Mouse (Mus musculus) testis, adult 2 months (tissue): Measurements from ENCODE around the gene Atg4a-ps. TPM values are rescaled to one million over a fixed set of nuclear protein-coding genes. Genes with fewer than 3 reads are reported as not detected.

Experiments
- H3K27ac ChIP-seq: fragments of 200-500 bp; 2 replicates; pipeline ENCODE4 v1.5.1; 2012; ENCODE audit warnings: low read depth, low read length; ENCODE audit not compliant: control insufficient read depth, insufficient read depth
- H3K27me3 ChIP-seq: fragments of 200-500 bp; 2 replicates; pipeline ENCODE4 v1.6.1; 2012; ENCODE audit warnings: mild to moderate bottlenecking, low read length, moderate library complexity; ENCODE audit not compliant: control insufficient read depth, insufficient read depth
- H3K36me3 ChIP-seq: fragments of 200-500 bp; 2 replicates; pipeline ENCODE4 v1.6.1; 2012; ENCODE audit warnings: mild to moderate bottlenecking, low read length; ENCODE audit not compliant: control insufficient read depth, insufficient read depth
- H3K4me1 ChIP-seq: fragments of 200-500 bp; 2 replicates; pipeline ENCODE4 v1.6.1; 2012; ENCODE audit warnings: low read length; ENCODE audit not compliant: control insufficient read depth, insufficient read depth
- H3K4me3 ChIP-seq: fragments of 200-500 bp; 2 replicates; pipeline ENCODE4 v1.5.1; 2012; ENCODE audit warnings: low read depth, mild to moderate bottlenecking, low read length, moderate library complexity, mixed read lengths; ENCODE audit not compliant: control insufficient read depth
- CTCF ChIP-seq: fragments of 200-500 bp; IDR thresholded peaks from 2 replicates; pipeline ENCODE4 v1.5.1; 2012; ENCODE audit warnings: low read depth, mild to moderate bottlenecking, inconsistent platforms, low read length, moderate library complexity; ENCODE audit not compliant: control insufficient read depth, insufficient read depth, insufficient replicate concordance
- POLR2A ChIP-seq: fragments of 200-500 bp; IDR thresholded peaks from 2 replicates; pipeline ENCODE4 v1.6.1; 2012; ENCODE audit warnings: low read depth, mild to moderate bottlenecking, inconsistent platforms, low read length, moderate library complexity; ENCODE audit not compliant: control insufficient read depth
- polyA plus RNA-seq: library from polyadenylated mRNA; depleted of rRNA; stranded (reverse); fragments of >200 nt; gene quantifications from 2 replicates; pipeline ENCODE4 v1.2.3, GENCODE M21; 2012; rRNA removed

The Atg4a-ps gene
- polyA plus RNA-seq, 1 experiment = not detected

DNA sequence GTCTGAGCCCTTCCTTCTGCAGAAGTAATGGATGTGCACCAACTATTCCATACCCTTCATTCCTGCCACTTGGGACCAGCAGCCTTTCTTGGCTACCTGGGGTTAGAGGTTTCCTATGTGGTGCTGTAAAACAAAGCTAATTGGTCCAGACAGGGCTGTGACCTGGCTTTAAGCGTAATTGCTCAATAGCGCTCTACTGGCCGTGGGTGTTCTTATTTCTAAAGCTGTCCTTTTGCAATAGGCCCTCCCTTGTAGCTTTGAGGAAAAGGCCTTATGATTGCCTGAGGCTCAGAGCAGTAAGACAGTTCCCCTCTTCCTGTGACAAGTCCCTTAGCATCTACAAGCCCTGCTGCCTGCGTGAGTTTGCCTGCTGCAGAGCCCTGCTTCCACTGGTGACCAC, 48.3 kb downstream of the Atg4a-ps start:
- Histone ChIP-seq H3K27ac (no peak overlapping the region), H3K4me1 (no peaks in the 10 kb centered on the region), H3K27me3 (no peaks in the 10 kb centered on the region), H3K36me3 (no peaks in the 10 kb centered on the region), H3K4me3 (no peak overlapping the region)
- TF ChIP-seq POLR2A = no peak
- no peak for TF ChIP-seq CTCF

DNA sequence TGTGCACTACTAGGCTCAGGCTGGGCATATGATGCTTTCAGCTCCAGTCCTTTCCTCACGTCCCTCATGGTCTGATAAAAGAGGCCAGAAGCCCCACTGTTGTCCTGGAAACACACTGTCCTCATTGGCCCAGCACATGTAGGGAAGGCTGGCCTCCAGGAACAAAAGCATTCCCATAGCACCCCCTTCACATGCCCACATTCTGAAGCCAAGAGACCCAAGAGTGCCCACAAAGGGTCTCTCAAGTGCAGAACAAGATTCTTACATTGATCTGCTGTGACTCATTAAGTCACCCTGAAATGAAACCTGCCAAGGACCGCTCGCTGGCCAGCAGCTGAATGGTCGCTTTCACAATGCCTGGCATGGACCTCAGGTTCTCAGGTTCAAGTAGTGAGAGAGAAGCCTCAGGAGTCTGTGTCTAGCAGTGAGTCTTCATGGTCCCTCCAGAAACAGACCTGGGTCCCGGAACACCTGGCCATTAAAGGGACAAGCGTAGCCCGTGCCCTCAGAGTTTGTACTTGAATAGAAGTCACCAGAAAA, 50.5 kb downstream of the Atg4a-ps start:
- no peaks in the 10 kb centered on the region for H3K4me1 ChIP-seq
- no peak for TF ChIP-seq POLR2A
- no peak for TF ChIP-seq CTCF
- H3K36me3 ChIP-seq = no peaks in the 10 kb centered on the region
- no peak overlapping the region for H3K27ac ChIP-seq
- H3K27me3 ChIP-seq = no peaks in the 10 kb centered on the region
- no peak overlapping the region for H3K4me3 ChIP-seq

Other genes with a start within 250 kb of the Atg4a-ps start
- 0.10 TPM in 1 of 2 replicates, not detected in the other for gene Syt6, start 70.8 kb downstream of the Atg4a-ps start, polyA plus RNA-seq
- 4.1 and 4.5 TPM in 2 replicates for gene Olfml3, start 91.9 kb upstream of the Atg4a-ps start, polyA plus RNA-seq
- not detected in 2 replicates for gene Gm10964, start 93.3 kb upstream of the Atg4a-ps start, polyA plus RNA-seq
- 203 and 224 TPM in 2 replicates for gene Hipk1, start 145.5 kb upstream of the Atg4a-ps start, polyA plus RNA-seq
- gene Dclre1b, start 163.4 kb upstream of the Atg4a-ps start, polyA plus RNA-seq = 7.6 and 8.5 TPM in 2 replicates
- gene Ap4b1, start 163.5 kb upstream of the Atg4a-ps start, polyA plus RNA-seq = 33.9 and 36.2 TPM in 2 replicates
- 2.2 TPM in 2 replicates for gene Gm43064, start 163.5 kb upstream of the Atg4a-ps start, polyA plus RNA-seq
- 0.68 and 3.2 TPM in 2 replicates for gene Bcl2l15, start 186.5 kb upstream of the Atg4a-ps start, polyA plus RNA-seq
- gene Ptpn22, start 213.7 kb upstream of the Atg4a-ps start, polyA plus RNA-seq = 0.77 and 2.7 TPM in 2 replicates